Mouse (Mus musculus): Measurements from ENCODE around the gene Fam216a. TPM values are rescaled to one million over a fixed set of nuclear protein-coding genes. Genes with fewer than 3 reads are reported as not detected.

The Fam216a gene
- 140 TPM in 2 replicates for polyA plus RNA-seq (2012; rRNA removed)

DNA sequence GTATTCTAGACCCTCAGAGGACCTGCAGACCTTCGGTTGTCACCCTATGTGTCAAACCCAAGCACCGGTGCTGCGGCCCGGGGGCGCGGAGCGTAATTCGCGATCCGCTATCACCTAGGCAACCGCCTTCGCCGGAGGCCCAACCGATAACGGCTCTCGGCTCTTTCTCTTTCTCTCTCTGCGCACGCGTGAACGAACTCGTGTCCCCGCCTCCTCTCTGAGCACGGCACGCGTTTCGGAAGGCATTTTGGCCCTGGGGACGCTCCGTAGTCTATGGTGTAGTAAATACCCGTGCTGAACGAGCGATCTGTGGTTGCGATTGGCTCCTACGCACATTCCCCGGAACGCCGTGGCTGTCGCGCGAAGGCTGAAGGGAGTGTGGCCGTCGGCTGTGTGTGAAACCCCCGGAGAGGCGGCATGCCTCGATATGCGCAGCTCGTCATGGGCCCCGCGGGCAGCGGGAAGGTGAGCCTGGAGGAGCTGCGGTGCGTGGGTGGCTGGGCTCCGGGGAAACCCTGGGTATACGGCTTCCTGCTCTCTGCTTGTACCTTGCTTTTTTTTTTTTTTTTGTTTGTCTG lies at the start of gene Fam216a:
Fam216a (minus strand) TSS at position 173 of the 578 bp plus-strand sequence.

DNA sequence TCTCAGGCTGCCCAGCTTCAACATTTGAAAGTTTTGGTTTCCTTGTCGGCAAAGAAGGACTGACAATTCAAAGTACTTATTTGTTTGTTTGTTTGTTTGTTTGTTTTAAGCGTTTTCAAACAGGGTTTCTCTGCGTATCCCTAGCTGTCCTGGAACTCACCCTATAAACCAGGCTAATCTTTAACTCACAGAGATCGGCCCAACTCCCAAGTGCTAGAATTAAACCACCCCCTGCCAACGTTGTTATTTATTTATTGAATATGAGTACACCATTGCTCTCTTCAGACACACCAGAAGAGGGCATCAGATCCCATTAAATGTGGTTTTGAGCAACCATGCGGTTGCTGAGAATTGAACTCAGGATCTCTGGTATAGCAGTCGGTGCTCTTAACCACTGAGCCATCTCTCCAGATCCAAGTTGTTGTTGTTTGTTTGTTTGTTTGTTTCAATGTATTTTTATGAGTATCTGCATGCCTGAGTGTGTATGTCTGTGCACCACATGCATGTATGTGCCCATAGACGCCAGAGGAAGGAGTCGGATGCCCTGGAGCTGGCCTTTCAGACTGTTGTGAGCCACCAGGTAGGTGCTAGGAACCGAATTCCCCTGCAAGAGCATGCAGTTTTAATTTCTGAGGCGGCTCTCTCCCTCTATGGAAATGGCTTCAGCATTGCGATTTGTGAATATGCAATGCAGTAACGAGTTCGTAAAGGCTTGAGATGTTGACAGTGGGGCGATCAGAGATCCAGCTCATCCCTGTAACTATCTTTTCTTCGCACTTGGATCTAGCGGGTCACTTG lies 49.3 kb upstream of the Fam216a start, which contains the start of gene Anapc7:
Anapc7 (plus strand) TSS at position 423 of the 798 bp plus-strand sequence.

DNA sequence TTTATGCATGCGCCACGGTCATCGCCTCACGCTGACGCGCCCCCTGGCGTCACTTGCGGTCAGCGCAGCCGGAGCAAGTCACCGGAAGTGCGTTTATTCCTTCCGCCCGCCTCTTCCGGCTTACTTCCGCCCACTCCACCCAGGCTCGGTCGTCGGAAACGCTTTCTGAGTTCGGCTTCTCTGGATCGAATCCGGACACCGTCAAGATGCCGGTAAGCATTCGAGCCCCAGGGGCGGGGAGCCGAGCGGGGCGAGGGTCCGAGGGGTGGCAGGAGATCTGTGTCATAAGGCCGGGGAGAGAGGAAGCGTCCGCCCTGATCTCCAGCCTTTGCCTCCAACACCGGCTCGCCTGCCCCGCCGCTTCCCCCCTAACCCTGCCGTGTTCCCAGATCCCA lies 19.6 kb upstream of the Fam216a start, which contains the start of gene Arpc3:
Arpc3 (plus strand) TSS at position 93 of the 395 bp plus-strand sequence.

DNA sequence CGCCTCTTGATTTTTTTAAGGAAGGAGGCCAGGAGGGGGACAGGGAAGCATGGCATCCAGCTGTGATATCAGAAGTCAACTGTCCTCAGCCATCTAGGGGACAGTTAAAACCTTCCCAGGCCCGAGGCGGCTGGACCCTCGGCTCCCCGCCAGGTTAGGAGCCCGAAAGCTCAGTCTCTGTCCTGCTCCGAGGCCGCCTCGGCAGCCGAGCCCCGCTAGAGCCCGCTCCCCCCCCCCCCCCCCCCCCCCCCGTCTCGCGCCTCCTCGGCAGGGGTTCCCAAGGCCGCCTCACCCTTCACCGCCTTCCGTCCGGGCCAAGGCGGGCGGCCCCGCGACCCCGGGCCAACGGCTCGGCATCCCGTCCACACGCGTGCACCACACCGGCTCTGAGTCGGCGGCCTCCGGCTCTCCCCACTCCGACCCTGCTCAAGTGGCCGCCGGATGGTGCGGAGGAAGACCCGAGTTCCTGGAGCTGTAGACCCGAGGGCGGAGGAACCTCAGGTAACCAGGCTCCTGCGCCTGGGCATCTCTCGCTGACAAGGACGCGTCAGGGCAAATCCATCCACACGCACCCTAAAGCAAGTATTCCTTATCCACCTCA lies 473 bp downstream of the Fam216a start, which contains the start of gene Gpn3:
Gpn3 (plus strand) TSS at position 286 of the 601 bp plus-strand sequence.

DNA sequence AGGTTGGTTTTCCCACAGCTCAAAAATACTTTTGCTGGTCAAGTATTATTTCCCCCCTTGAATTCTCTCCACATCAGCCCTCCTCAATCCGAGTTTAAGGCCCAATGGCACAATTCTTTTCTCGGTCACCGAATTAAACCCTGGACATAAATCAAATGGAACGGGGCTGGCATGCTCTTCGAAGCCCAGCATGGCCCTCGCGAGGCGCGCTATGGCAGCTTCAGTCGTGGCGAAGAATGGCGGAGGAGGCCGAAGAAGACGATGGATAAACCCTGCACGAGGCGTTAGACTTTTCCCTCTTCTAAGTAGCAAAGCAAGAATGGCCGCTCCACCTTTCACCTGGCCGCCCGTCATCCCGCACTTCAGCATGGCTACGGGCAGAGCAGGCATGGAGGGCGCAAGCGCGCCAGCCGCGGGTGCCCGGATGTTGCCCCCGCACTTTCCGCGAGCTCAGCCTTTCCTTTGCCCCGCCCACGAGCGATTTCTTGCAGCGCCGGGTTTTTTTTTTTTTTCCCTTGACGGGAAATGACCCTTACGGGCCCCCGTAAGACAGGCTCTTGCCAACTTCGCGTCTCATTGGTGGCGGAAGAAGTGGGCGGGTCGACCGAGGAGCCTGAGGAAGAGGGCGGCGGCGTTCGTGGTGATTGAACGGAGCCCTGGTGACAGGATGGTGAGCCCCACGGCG lies 18.2 kb downstream of the Fam216a start, which contains the start of the genes Rad9b and Vps29:
Rad9b (minus strand) TSS at position 427 of the 685 bp plus-strand sequence.
Vps29 (plus strand) TSS at position 563 of the 685 bp plus-strand sequence.

Other genes starting within 250 kb of the Fam216a start
- gene Ccdc63, start 231.5 kb downstream of the Fam216a start, polyA plus RNA-seq (2012; rRNA removed): 0.16 and 0.21 TPM in 2 replicates
- gene Ppp1cc, start 214.1 kb downstream of the Fam216a start, polyA plus RNA-seq (2012; rRNA removed): 285 TPM in 2 replicates
- 0.98 and 1.3 TPM in 2 replicates for gene Hvcn1, start 165.6 kb downstream of the Fam216a start, polyA plus RNA-seq (2012; rRNA removed)
- gene Tctn1, start 107.9 kb downstream of the Fam216a start, polyA plus RNA-seq (2012; rRNA removed): 33.7 and 34.2 TPM in 2 replicates
- gene Pptc7, start 88.0 kb downstream of the Fam216a start, polyA plus RNA-seq (2012; rRNA removed): 11.6 and 11.8 TPM in 2 replicates
- 22.9 and 25.0 TPM in 2 replicates for gene Rad9b, start 18.1 kb downstream of the Fam216a start, polyA plus RNA-seq (2012; rRNA removed)
- gene Vps29, start 18.0 kb downstream of the Fam216a start, polyA plus RNA-seq (2012; rRNA removed): 204 and 220 TPM in 2 replicates
- 47.7 and 49.4 TPM in 2 replicates for gene Gpn3, start 488 bp downstream of the Fam216a start, polyA plus RNA-seq (2012; rRNA removed)
- 402 and 404 TPM in 2 replicates for gene Arpc3, start 19.5 kb upstream of the Fam216a start, polyA plus RNA-seq (2012; rRNA removed)
- gene Anapc7, start 49.3 kb upstream of the Fam216a start, polyA plus RNA-seq (2012; rRNA removed): 43.9 and 44.6 TPM in 2 replicates
- gene Atp2a2, start 129.9 kb upstream of the Fam216a start, polyA plus RNA-seq (2012; rRNA removed): 127 and 133 TPM in 2 replicates
- gene Ift81, start 242.2 kb upstream of the Fam216a start, polyA plus RNA-seq (2012; rRNA removed): 29.2 and 34.7 TPM in 2 replicates

Data from central nervous system, embryonic 18 days (tissue).